Mouse (Mus musculus): ENCODE results near the gene Hoxd9.

DNA sequence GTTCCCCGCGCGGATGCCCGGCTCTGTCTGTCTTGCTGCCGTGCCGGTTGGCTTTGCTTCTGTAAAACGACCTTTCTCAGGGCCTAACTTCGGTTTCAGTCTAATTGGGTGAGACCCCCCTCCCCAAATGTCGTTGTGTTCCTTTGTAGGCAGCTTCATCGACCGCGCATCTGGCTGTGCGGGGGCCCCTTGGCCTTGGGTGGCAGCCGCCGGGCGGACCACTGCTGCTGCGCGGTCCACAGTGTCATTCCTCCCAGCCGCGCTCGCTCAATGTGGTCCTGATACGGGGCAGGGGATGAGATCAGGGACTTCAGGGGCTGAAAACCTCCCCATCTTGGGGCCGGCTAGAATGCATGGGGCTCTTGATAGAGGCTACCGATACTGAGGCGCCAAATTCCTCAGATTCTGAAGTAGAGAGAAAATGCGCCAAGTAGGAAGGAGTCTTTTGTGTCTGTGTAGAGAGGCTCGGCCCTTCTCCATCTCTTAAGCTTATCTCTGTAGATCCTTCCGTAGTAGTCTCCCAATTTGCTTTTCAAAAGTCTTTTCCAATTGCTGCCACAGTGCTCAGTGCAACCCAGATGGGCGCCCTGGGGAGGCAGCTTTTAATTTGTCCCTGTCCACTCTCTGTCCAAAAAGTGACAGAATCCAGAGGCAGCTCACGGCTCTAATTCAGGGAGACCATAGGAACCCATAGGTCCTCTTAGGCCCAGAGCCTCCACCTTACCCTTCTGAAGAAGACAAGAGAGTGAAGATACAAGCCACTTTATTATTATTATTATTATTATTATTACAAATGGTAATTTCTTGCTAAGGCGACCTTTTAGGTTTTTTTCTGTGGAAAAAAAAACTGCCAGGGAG lies 9.6 kb upstream of the Hoxd9 start:
- no peak for TF ChIP-seq CTCF (IDR thresholded peaks at IDR 0.05; ENCODE audit: low read depth)
- TF ChIP-seq EP300 (IDR thresholded peaks at IDR 0.05; ENCODE audit: low read depth) = no peak

Measured in heart, postnatal 0 days (tissue).